Mouse (Mus musculus): ENCODE measurements around the gene Zfp622. TPM values are rescaled to one million over a fixed set of nuclear protein-coding genes. Genes with fewer than 3 reads are reported as not detected.
"Not testable (repeated sequence)": the region's sequence is repeated elsewhere in the genome, so short reads cannot be mapped to it uniquely, and the experiment has no call there.

Gene Zfp622
- polyA plus RNA-seq, 1 experiment from 2014 or later, result 38.1 TPM

DNA sequence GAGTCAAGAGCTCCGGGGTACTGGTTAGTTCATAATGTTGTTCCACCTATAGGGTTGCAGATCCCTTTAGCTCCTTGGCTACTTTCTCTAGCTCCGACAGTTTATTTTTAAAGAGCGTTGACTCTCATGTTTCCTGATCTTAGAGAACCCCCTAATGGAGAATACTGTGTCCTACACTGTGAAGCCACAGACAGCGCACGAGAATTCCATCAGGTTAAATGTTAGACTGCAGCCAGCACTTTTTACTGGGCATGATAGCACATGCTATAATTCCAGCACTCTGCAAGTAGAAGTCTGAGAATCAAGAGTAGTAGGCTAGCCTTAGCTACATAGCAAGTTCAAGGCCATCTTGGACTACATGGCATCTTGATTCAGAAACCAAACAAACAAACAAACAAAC lies 24.8 kb upstream of the Zfp622 start:
- Histone ChIP-seq H3K9ac (ENCODE audit: low read depth, low read length) (no peak overlapping the region), H3K4me3 (ENCODE audit: low read length) (no peak overlapping the region), H3K36me3 (ENCODE audit: control insufficient read depth, insufficient read depth, low read length) (no peaks in the 10 kb centered on the region), H3K4me2 (replicated peaks; ENCODE audit: low read depth, low read length) (no peak overlapping the region), H3K9me3 (ENCODE audit: control insufficient read depth, low read length) (no peaks in the 10 kb centered on the region), H3K27ac (ENCODE audit: low read depth, low read length) (no peak overlapping the region), H3K27me3 (ENCODE audit: control insufficient read depth, insufficient read depth, low read length) (no peaks in the 10 kb centered on the region), H3K4me1 (ENCODE audit: control insufficient read depth, insufficient read depth, low read length) (peaks cover 4% of the 10 kb centered on the region; the same call in 1 of the 2 replicates)
- 27% methylated on average over 5 of the region's 5 CpGs for WGBS
- peak; percentile 87 for ATAC-seq (ENCODE audit: low FRiP score, low TSS enrichment)

DNA sequence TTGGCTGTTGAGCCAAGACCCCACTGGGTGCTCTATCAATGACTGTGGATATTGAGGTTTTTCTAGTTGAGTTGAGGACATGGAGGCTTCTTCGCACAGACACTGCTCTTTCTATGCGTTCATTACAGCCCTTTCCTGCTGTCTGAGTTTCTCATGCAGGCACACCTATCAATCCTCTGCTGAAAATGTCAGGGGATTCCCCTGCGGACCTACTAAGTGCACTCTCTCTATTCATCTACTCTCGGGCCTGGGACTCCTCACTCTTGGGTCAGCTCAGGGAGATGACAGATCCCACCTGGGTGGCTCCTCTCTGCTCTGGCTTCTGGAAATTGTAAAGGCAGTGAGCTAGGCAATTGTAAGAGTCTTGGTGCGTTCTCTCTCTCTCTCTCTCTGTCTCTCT lies 23.9 kb upstream of the Zfp622 start:
- ATAC-seq (ENCODE audit: low FRiP score, low TSS enrichment), result no peak
- Histone ChIP-seq H3K36me3 (ENCODE audit: control insufficient read depth, insufficient read depth, low read length) (no peaks in the 10 kb centered on the region), H3K27ac (ENCODE audit: low read depth, low read length) (no peak overlapping the region), H3K27me3 (ENCODE audit: control insufficient read depth, insufficient read depth, low read length) (no peaks in the 10 kb centered on the region), H3K4me1 (ENCODE audit: control insufficient read depth, insufficient read depth, low read length) (peaks cover 4% of the 10 kb centered on the region; the same call in 1 of the 2 replicates), H3K4me2 (replicated peaks; ENCODE audit: low read depth, low read length) (no peak overlapping the region), H3K4me3 (ENCODE audit: low read length) (no peak overlapping the region), H3K9ac (ENCODE audit: low read depth, low read length) (no peak overlapping the region), H3K9me3 (ENCODE audit: control insufficient read depth, low read length) (no peaks in the 10 kb centered on the region)
- 86% methylated on average over 5 of the region's 5 CpGs for WGBS

DNA sequence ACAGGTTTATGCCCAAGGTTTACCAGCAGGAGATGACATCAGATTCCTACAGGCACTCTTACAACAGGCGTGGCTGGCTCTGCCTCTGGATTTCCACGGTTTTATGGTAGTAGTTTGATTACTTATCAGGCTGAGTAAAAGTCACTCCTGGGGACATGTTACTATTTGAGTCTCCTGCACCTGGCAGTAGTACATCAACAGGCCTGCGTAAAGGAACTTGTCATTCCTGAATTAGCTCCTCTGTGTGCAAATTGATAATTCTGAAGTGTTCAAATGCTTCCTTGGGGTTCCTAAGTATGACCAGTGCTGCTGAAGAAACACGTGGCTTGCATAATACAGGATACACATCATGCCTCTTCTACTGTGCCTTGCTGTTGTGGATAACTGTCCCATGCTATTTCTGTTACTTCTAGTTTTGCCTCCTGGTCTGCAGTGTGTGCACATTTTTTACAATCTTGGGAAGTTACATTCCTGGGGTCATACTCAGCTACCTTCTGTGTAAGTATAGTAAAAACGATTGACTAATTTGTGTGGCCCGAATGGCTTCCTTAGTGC lies 17.9 kb upstream of the Zfp622 start:
- no peaks in the 10 kb centered on the region for H3K9me3 ChIP-seq (ENCODE audit: control insufficient read depth, low read length)
- H3K4me3 ChIP-seq (ENCODE audit: low read length), result no peak overlapping the region
- no peaks in the 10 kb centered on the region for H3K4me1 ChIP-seq (ENCODE audit: control insufficient read depth, insufficient read depth, low read length)
- no peaks in the 10 kb centered on the region for H3K36me3 ChIP-seq (ENCODE audit: control insufficient read depth, insufficient read depth, low read length)
- no peak overlapping the region for H3K9ac ChIP-seq (ENCODE audit: low read depth, low read length)
- 74% methylated on average over 6 of the region's 6 CpGs for WGBS
- no peak for ATAC-seq (ENCODE audit: low FRiP score, low TSS enrichment)
- H3K4me2 ChIP-seq (replicated peaks; ENCODE audit: low read depth, low read length), result no peak overlapping the region
- no peaks in the 10 kb centered on the region for H3K27me3 ChIP-seq (ENCODE audit: control insufficient read depth, insufficient read depth, low read length)
- H3K27ac ChIP-seq (ENCODE audit: low read depth, low read length), result no peak overlapping the region

DNA sequence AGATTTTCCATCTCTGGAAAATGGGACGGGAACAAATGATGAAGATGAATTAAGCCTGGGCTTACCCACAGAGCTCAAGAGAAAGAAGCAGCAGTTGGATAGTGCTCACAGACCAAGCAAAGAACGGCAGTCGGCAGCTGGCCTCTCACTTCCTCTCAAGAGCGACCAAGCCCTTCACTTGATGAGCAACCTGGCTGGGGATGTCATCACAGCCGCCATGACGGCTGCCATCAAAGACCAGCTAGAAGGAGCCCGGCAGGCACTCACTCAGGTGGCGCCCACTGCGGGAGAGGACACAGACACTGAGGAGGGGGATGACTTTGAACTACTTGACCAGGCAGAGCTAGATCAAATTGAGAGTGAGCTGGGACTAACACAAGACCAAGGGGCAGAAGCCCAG lies 12.6 kb upstream of the Zfp622 start:
- 83% methylated on average over 9 of the region's 9 CpGs for WGBS
- no peak overlapping the region for H3K27ac ChIP-seq (ENCODE audit: low read depth, low read length)
- no peaks in the 10 kb centered on the region for H3K9me3 ChIP-seq (ENCODE audit: control insufficient read depth, low read length)
- no peaks in the 10 kb centered on the region for H3K4me1 ChIP-seq (ENCODE audit: control insufficient read depth, insufficient read depth, low read length)
- no peaks in the 10 kb centered on the region for H3K27me3 ChIP-seq (ENCODE audit: control insufficient read depth, insufficient read depth, low read length)
- H3K4me2 ChIP-seq (replicated peaks; ENCODE audit: low read depth, low read length), result no peak overlapping the region
- H3K9ac ChIP-seq (ENCODE audit: low read depth, low read length), result no peak overlapping the region
- no peak overlapping the region for H3K4me3 ChIP-seq (ENCODE audit: low read length)
- ATAC-seq (ENCODE audit: low FRiP score, low TSS enrichment), result no peak
- no peaks in the 10 kb centered on the region for H3K36me3 ChIP-seq (ENCODE audit: control insufficient read depth, insufficient read depth, low read length)

DNA sequence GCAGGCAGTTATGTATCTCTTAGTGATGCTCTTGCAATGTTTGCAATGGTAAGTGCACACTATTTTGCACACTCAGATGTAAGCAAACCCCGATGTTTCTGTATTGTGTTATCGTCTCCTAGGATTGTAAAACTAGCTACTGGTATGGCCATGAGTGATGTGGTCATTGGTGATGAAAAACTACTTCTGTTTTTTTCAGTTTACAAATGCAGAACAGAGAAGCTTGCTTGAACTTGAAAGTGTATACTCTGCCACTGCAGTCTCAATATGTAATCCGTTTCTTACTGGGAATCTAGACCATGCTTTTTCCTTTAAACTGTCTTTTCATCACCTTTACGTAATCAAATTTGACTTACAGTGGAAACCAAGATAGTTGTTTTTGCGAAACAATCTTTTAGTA lies 11.4 kb upstream of the Zfp622 start:
- H3K4me3 ChIP-seq (ENCODE audit: low read length), result no peak overlapping the region
- no peak overlapping the region for H3K9ac ChIP-seq (ENCODE audit: low read depth, low read length)
- no peaks in the 10 kb centered on the region for H3K36me3 ChIP-seq (ENCODE audit: control insufficient read depth, insufficient read depth, low read length)
- 90% methylated on average over 5 of the region's 5 CpGs for WGBS
- ATAC-seq (ENCODE audit: low FRiP score, low TSS enrichment), result no peak
- no peak overlapping the region for H3K27ac ChIP-seq (ENCODE audit: low read depth, low read length)
- no peaks in the 10 kb centered on the region for H3K4me1 ChIP-seq (ENCODE audit: control insufficient read depth, insufficient read depth, low read length)
- no peaks in the 10 kb centered on the region for H3K27me3 ChIP-seq (ENCODE audit: control insufficient read depth, insufficient read depth, low read length)
- no peak overlapping the region for H3K4me2 ChIP-seq (replicated peaks; ENCODE audit: low read depth, low read length)
- no peaks in the 10 kb centered on the region for H3K9me3 ChIP-seq (ENCODE audit: control insufficient read depth, low read length)

DNA sequence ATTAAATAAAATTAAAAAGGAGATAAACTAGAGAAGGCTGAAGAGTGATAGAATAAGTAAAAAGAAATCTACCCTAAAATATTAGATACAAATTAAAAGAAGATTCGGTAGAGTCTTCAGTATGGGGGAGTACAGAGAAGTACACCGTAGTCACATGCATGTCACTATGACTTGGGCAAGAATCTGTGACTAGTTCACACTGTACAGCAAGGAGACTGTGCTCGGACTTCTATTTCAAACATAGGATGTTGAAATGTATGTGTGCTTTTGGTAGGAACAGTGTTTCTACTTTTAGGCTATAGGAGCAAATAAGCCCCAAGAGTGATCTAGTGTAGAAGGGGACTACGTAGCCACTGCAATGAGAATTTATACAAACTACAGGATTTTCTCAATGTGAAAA lies 9.8 kb upstream of the Zfp622 start:
- ATAC-seq (ENCODE audit: low FRiP score, low TSS enrichment), result no peak
- Histone ChIP-seq H3K36me3 (ENCODE audit: control insufficient read depth, insufficient read depth, low read length) (no peaks in the 10 kb centered on the region), H3K9ac (ENCODE audit: low read depth, low read length) (no peak overlapping the region), H3K9me3 (ENCODE audit: control insufficient read depth, low read length) (no peaks in the 10 kb centered on the region), H3K4me2 (replicated peaks; ENCODE audit: low read depth, low read length) (no peak overlapping the region), H3K4me1 (ENCODE audit: control insufficient read depth, insufficient read depth, low read length) (no peaks in the 10 kb centered on the region), H3K27ac (ENCODE audit: low read depth, low read length) (no peak overlapping the region), H3K4me3 (ENCODE audit: low read length) (no peak overlapping the region), H3K27me3 (ENCODE audit: control insufficient read depth, insufficient read depth, low read length) (no peaks in the 10 kb centered on the region)
- WGBS, result 93% methylated on average over 4 of the region's 4 CpGs

DNA sequence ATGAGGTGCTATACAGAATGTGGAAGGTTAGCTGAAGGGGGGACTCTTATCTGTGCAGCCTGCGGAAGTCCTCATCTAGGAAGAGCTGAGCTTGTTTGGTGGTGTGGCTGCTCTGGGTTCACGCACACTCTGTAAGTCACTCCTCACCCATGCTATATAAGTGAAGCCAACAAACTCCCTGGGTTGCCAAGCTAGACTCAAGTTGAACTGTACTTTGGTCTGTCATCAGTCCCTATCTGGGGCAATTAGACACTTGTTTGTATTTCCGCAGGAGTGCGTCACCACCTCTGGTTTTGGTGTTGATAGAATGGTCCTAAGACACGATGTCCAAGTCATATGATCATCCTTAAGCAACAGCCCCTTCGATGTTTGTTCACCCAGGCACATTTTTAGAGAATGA lies 8.4 kb upstream of the Zfp622 start:
- no peak overlapping the region for H3K4me3 ChIP-seq (ENCODE audit: low read length)
- ATAC-seq (ENCODE audit: low FRiP score, low TSS enrichment), result no peak
- H3K27ac ChIP-seq (ENCODE audit: low read depth, low read length), result no peak overlapping the region
- no peak overlapping the region for H3K9ac ChIP-seq (ENCODE audit: low read depth, low read length)
- no peak overlapping the region for H3K4me2 ChIP-seq (replicated peaks; ENCODE audit: low read depth, low read length)
- no peaks in the 10 kb centered on the region for H3K36me3 ChIP-seq (ENCODE audit: control insufficient read depth, insufficient read depth, low read length)
- WGBS, result 93% methylated on average over 6 of the region's 6 CpGs
- H3K9me3 ChIP-seq (ENCODE audit: control insufficient read depth, low read length), result no peaks in the 10 kb centered on the region
- H3K4me1 ChIP-seq (ENCODE audit: control insufficient read depth, insufficient read depth, low read length), result no peaks in the 10 kb centered on the region
- no peaks in the 10 kb centered on the region for H3K27me3 ChIP-seq (ENCODE audit: control insufficient read depth, insufficient read depth, low read length)

DNA sequence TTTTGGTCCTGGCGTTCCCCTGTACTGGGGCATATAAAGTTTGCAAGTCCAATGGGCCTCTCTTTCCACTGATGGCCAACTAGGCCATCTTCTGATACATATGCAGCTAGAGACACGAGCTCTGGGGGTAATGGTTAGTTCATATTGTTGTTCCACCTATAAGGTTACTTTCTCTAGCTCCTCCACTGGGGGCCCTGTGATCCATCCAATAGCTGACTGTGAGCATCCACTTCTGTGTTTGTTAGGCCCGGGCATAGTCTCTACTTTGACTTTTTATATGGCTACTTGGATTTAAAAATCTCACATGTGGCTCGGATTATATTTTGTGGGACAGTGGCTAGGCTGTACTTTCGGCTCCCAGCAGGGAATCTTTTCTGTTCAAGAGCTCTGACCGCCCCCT lies 552 bp upstream of the Zfp622 start:
- not testable (repeated sequence) for H3K27me3 ChIP-seq (ENCODE audit: control insufficient read depth, insufficient read depth, low read length); H3K9me3 ChIP-seq (ENCODE audit: control insufficient read depth, low read length); ATAC-seq (ENCODE audit: low FRiP score, low TSS enrichment); H3K4me1 ChIP-seq (ENCODE audit: control insufficient read depth, insufficient read depth, low read length)
- Histone ChIP-seq H3K9ac (ENCODE audit: low read depth, low read length) (peak overlapping the region; percentile 66), H3K27ac (ENCODE audit: low read depth, low read length) (peak overlapping the region; percentile 83; the same call in 1 of the 2 replicates), H3K4me2 (replicated peaks; ENCODE audit: low read depth, low read length) (peak overlapping the region; percentile 51), H3K4me3 (ENCODE audit: low read length) (peak overlapping the region; percentile 88), H3K36me3 (ENCODE audit: control insufficient read depth, insufficient read depth, low read length) (peaks cover 19% of the 10 kb centered on the region)
- WGBS, result 17% methylated on average over 6 of the region's 6 CpGs

DNA sequence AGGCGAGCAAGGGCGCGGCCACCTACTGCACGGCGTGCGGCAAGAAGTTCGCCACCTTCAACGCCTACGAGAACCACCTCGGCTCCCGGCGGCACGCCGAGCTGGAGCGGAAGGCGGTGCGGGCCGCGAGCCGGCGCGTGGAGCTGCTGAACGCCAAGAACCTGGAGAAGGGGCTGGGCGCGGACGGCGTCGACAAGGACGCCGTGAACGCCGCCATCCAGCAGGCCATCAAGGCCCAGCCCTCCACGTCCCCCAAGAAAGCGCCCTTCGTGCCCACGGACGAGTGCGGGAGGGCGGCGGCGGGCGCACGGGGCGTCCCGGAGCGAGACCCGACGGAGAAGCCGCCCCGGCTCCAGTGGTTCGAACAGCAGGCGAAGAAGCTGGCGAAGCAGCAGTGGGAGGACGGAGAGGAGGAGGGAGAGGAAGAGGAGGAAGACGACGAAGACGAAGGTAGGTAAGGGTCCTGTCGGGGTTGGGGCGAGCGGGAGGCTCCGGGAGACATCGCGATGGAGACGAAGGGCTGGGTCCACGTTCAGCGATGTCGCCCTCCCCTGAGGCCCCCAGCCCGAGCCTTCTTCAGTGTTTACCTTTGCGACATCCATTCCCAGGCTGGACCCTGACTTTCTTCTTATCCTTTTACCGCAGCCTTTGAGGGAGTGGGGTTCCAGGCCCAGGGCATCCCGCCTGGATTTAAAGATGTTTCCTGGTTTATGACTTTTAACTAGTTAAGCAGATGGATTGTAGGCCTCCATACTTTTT lies 747 bp downstream of the Zfp622 start:
- H3K36me3 ChIP-seq (ENCODE audit: control insufficient read depth, insufficient read depth, low read length), result peaks cover 31% of the 10 kb centered on the region
- H3K4me1 ChIP-seq (ENCODE audit: control insufficient read depth, insufficient read depth, low read length), result peaks cover 8% of the 10 kb centered on the region; the same call in 1 of the 2 replicates
- no peaks in the 10 kb centered on the region for H3K9me3 ChIP-seq (ENCODE audit: control insufficient read depth, low read length)
- WGBS, result under 1% methylated on average over 61 of the region's 71 CpGs
- H3K27me3 ChIP-seq (ENCODE audit: control insufficient read depth, insufficient read depth, low read length), result no peaks in the 10 kb centered on the region
- 0 out of 2 replicates have a peak, but pooled peaks have one; percentile 12 for ATAC-seq (ENCODE audit: low FRiP score, low TSS enrichment)
- H3K4me2 ChIP-seq (replicated peaks; ENCODE audit: low read depth, low read length), result peak overlapping the region; percentile 89
- H3K9ac ChIP-seq (ENCODE audit: low read depth, low read length), result peak overlapping the region; percentile 91
- H3K27ac ChIP-seq (ENCODE audit: low read depth, low read length), result peak overlapping the region; percentile 83
- H3K4me3 ChIP-seq (ENCODE audit: low read length), result peak overlapping the region; percentile 88

Measured in kidney, embryonic 14.5 days (tissue).